Mouse (Mus musculus) neural tube, embryonic 12.5 days (tissue): ENCODE measurements around the gene Pcdh9. TPM values are rescaled to one million over a fixed set of nuclear protein-coding genes. Genes with fewer than 3 reads are reported as not detected.
A peak's percentile ranks its signal among the peaks of the same experiment; 100 is the strongest.

Experiments
- ATAC-seq: fragments of 200-750 bp; cut with Nextera tagmentation; 2 replicates; pipeline ENCODE4 v1.8.0; 2017; ENCODE audit warnings: low read depth, mild to moderate bottlenecking, moderate TSS enrichment, moderate library complexity; ENCODE audit not compliant: low FRiP score
- H3K27ac ChIP-seq: fragments of 300-500 bp; sonication (generic); 2 replicates; pipeline ENCODE4 v1.5.1; 2016
- H3K27me3 ChIP-seq: fragments of 300-500 bp; sonication (generic); replicated peaks from 2 replicates; pipeline ENCODE4 v1.6.1; 2016; ENCODE audit warnings: mild to moderate bottlenecking
- H3K36me3 ChIP-seq: fragments of 300-500 bp; sonication (generic); 2 replicates; pipeline ENCODE4 v1.6.1; 2016; ENCODE audit warnings: mild to moderate bottlenecking
- H3K4me1 ChIP-seq: fragments of 300-500 bp; sonication (generic); 2 replicates; pipeline ENCODE4 v1.6.1; 2016
- H3K4me2 ChIP-seq: fragments of 300-500 bp; sonication (generic); replicated peaks from 2 replicates; pipeline ENCODE4 v1.6.1; 2016; ENCODE audit warnings: mild to moderate bottlenecking
- H3K4me3 ChIP-seq: fragments of 300-500 bp; sonication (generic); 2 replicates; pipeline ENCODE4 v1.5.1; 2016
- H3K9ac ChIP-seq: fragments of 300-500 bp; sonication (generic); 2 replicates; pipeline ENCODE4 v1.6.1; 2016; ENCODE audit warnings: mild to moderate bottlenecking
- H3K9me3 ChIP-seq: fragments of 300-500 bp; sonication (generic); 2 replicates; pipeline ENCODE4 v1.6.1; 2016; ENCODE audit warnings: mild to moderate bottlenecking
- WGBS: fragments of 180-500 bp; shearing (Covaris S2); methylation state at CpG from one replicate; pipeline ENCODE4 v1.1.7; 2016; 5-methylcytosine and 5-hydroxymethylcytosine counted together
- polyA plus RNA-seq: library from polyadenylated mRNA; unstranded; fragments of >200 nt; fragmentation: Nextera tagmentation; extraction: Ambion mirVana; gene quantifications from 2 replicates; pipeline ENCODE4 v1.2.1, GENCODE M21; 2016

The Pcdh9 gene
- polyA plus RNA-seq, 1 experiment from 2014 or later = 76.6 TPM

GRCm38 (mm10) chr14:93627241-93627640, 263.2 kb downstream of the Pcdh9 start:
- no peak overlapping the region for H3K4me2 ChIP-seq
- ATAC-seq = peak; percentile 78; the same call in 1 of the 2 replicates
- WGBS = 38% methylated on average over 2 of the region's 2 CpGs

GRCm38 (mm10) chr14:93624144-93624543, 266.3 kb downstream of the Pcdh9 start:
- Histone ChIP-seq H3K4me3 (no peak overlapping the region), H3K9me3 (no peaks in the 10 kb centered on the region), H3K36me3 (no peaks in the 10 kb centered on the region), H3K4me1 (no peaks in the 10 kb centered on the region), H3K4me2 (no peak overlapping the region), H3K9ac (no peak overlapping the region), H3K27me3 (no peaks in the 10 kb centered on the region), H3K27ac (no peak overlapping the region)
- ATAC-seq = no peak
- WGBS = 85% methylated on average over 1 of the region's 1 CpGs

More at GRCm38 (mm10) chr14:93627241-93627640, 263.2 kb downstream of the Pcdh9 start:
- no peaks in the 10 kb centered on the region for H3K36me3 ChIP-seq
- no peaks in the 10 kb centered on the region for H3K9me3 ChIP-seq
- no peak overlapping the region for H3K9ac ChIP-seq
- no peaks in the 10 kb centered on the region for H3K4me1 ChIP-seq
- H3K4me3 ChIP-seq = no peak overlapping the region
- H3K27me3 ChIP-seq = no peaks in the 10 kb centered on the region
- H3K27ac ChIP-seq = no peak overlapping the region

GRCm38 (mm10) chr14:93621211-93621610, 269.3 kb downstream of the Pcdh9 start:
- no peaks in the 10 kb centered on the region for H3K4me1 ChIP-seq
- H3K9me3 ChIP-seq = no peaks in the 10 kb centered on the region
- 72% methylated on average over 9 of the region's 9 CpGs for WGBS
- ATAC-seq = no peak
- no peak overlapping the region for H3K4me3 ChIP-seq
- no peaks in the 10 kb centered on the region for H3K27me3 ChIP-seq
- no peak overlapping the region for H3K27ac ChIP-seq
- H3K9ac ChIP-seq = no peak overlapping the region
- H3K4me2 ChIP-seq = no peak overlapping the region
- H3K36me3 ChIP-seq = no peaks in the 10 kb centered on the region

- H3K4me2 ChIP-seq = no peak overlapping the region
- H3K27ac ChIP-seq = no peak overlapping the region
- no peak overlapping the region for H3K4me3 ChIP-seq
- 95% methylated on average over 3 of the region's 3 CpGs for WGBS
- no peaks in the 10 kb centered on the region for H3K9me3 ChIP-seq
- no peaks in the 10 kb centered on the region for H3K4me1 ChIP-seq
- no peaks in the 10 kb centered on the region for H3K36me3 ChIP-seq
- no peaks in the 10 kb centered on the region for H3K27me3 ChIP-seq
- ATAC-seq = no peak
- no peak overlapping the region for H3K9ac ChIP-seq
These were observed 282.9 kb downstream of the Pcdh9 start for GRCm38 (mm10) chr14:93607546-93607945.

GRCm38 (mm10) chr14:93599997-93600396, 290.5 kb downstream of the Pcdh9 start:
- no peak overlapping the region for H3K9ac ChIP-seq
- H3K9me3 ChIP-seq = no peaks in the 10 kb centered on the region
- H3K4me3 ChIP-seq = no peak overlapping the region
- no peak overlapping the region for H3K4me2 ChIP-seq
- no peaks in the 10 kb centered on the region for H3K4me1 ChIP-seq
- H3K27ac ChIP-seq = no peak overlapping the region
- WGBS = 67% methylated on average over 4 of the region's 4 CpGs
- H3K36me3 ChIP-seq = no peaks in the 10 kb centered on the region
- ATAC-seq = no peak
- H3K27me3 ChIP-seq = no peaks in the 10 kb centered on the region

GRCm38 (mm10) chr14:93585432-93586024, 305.0 kb downstream of the Pcdh9 start:
- WGBS = 75% methylated on average over 3 of the region's 3 CpGs
- no peak for ATAC-seq

GRCm38 (mm10) chr14:93564361-93564760, 326.1 kb downstream of the Pcdh9 start:
- 82% methylated on average over 2 of the region's 2 CpGs for WGBS
- H3K36me3 ChIP-seq = no peaks in the 10 kb centered on the region
- no peak for ATAC-seq
- no peak overlapping the region for H3K27ac ChIP-seq
- H3K4me2 ChIP-seq = no peak overlapping the region
- H3K27me3 ChIP-seq = no peaks in the 10 kb centered on the region
- no peak overlapping the region for H3K9ac ChIP-seq
- H3K4me1 ChIP-seq = no peaks in the 10 kb centered on the region
- no peaks in the 10 kb centered on the region for H3K9me3 ChIP-seq
- H3K4me3 ChIP-seq = no peak overlapping the region

More at GRCm38 (mm10) chr14:93585432-93586024, 305.0 kb downstream of the Pcdh9 start:
- Histone ChIP-seq H3K36me3 (no peaks in the 10 kb centered on the region), H3K4me3 (no peak overlapping the region), H3K4me2 (no peak overlapping the region), H3K9ac (no peak overlapping the region), H3K4me1 (no peaks in the 10 kb centered on the region), H3K27ac (no peak overlapping the region), H3K27me3 (no peaks in the 10 kb centered on the region), H3K9me3 (no peaks in the 10 kb centered on the region)

GRCm38 (mm10) chr14:93561577-93561976, 328.9 kb downstream of the Pcdh9 start:
- no peak overlapping the region for H3K4me3 ChIP-seq

GRCm38 (mm10) chr14:93553771-93554170, 336.7 kb downstream of the Pcdh9 start:
- no peak overlapping the region for H3K4me3 ChIP-seq
- no peaks in the 10 kb centered on the region for H3K9me3 ChIP-seq
- no peaks in the 10 kb centered on the region for H3K4me1 ChIP-seq
- H3K27ac ChIP-seq = no peak overlapping the region
- no peak overlapping the region for H3K4me2 ChIP-seq
- 64% methylated on average over 3 of the region's 3 CpGs for WGBS
- no peak overlapping the region for H3K9ac ChIP-seq
- H3K27me3 ChIP-seq = no peaks in the 10 kb centered on the region
- no peak for ATAC-seq
- H3K36me3 ChIP-seq = no peaks in the 10 kb centered on the region

More at GRCm38 (mm10) chr14:93561577-93561976, 328.9 kb downstream of the Pcdh9 start:
- Histone ChIP-seq H3K4me1 (no peaks in the 10 kb centered on the region), H3K9ac (no peak overlapping the region), H3K4me2 (no peak overlapping the region), H3K36me3 (no peaks in the 10 kb centered on the region), H3K9me3 (no peaks in the 10 kb centered on the region), H3K27me3 (no peaks in the 10 kb centered on the region), H3K27ac (no peak overlapping the region)
- WGBS = 87% methylated on average over 1 of the region's 1 CpGs
- ATAC-seq = no peak

GRCm38 (mm10) chr14:93545575-93545974, 344.9 kb downstream of the Pcdh9 start:
- no peak for ATAC-seq
- no peak overlapping the region for H3K4me3 ChIP-seq
- H3K9ac ChIP-seq = no peak overlapping the region
- no peaks in the 10 kb centered on the region for H3K27me3 ChIP-seq
- no peaks in the 10 kb centered on the region for H3K4me1 ChIP-seq
- no peak overlapping the region for H3K27ac ChIP-seq
- H3K9me3 ChIP-seq = no peaks in the 10 kb centered on the region
- 88% methylated on average over 6 of the region's 6 CpGs for WGBS
- H3K4me2 ChIP-seq = no peak overlapping the region
- no peaks in the 10 kb centered on the region for H3K36me3 ChIP-seq

- Histone ChIP-seq H3K4me1 (no peaks in the 10 kb centered on the region), H3K4me3 (no peak overlapping the region), H3K4me2 (no peak overlapping the region), H3K27ac (no peak overlapping the region), H3K9ac (no peak overlapping the region), H3K36me3 (no peaks in the 10 kb centered on the region), H3K27me3 (no peaks in the 10 kb centered on the region), H3K9me3 (no peaks in the 10 kb centered on the region)
- WGBS = 87% methylated on average over 11 of the region's 11 CpGs
- no peak for ATAC-seq
These were observed 346.4 kb downstream of the Pcdh9 start for GRCm38 (mm10) chr14:93543970-93544627.

- no peak for ATAC-seq
These were observed 346.9 kb downstream of the Pcdh9 start for GRCm38 (mm10) chr14:93543561-93543960.

GRCm38 (mm10) chr14:93534928-93535327, 355.6 kb downstream of the Pcdh9 start:
- 80% methylated on average over 4 of the region's 4 CpGs for WGBS
- Histone ChIP-seq H3K4me2 (no peak overlapping the region), H3K9ac (no peak overlapping the region), H3K27me3 (no peaks in the 10 kb centered on the region), H3K36me3 (no peaks in the 10 kb centered on the region), H3K4me3 (no peak overlapping the region), H3K27ac (no peak overlapping the region), H3K4me1 (no peaks in the 10 kb centered on the region), H3K9me3 (no peaks in the 10 kb centered on the region)
- ATAC-seq = no peak

More at GRCm38 (mm10) chr14:93543561-93543960, 346.9 kb downstream of the Pcdh9 start:
- Histone ChIP-seq H3K27me3 (no peaks in the 10 kb centered on the region), H3K9me3 (no peaks in the 10 kb centered on the region), H3K9ac (no peak overlapping the region), H3K4me1 (no peaks in the 10 kb centered on the region), H3K4me2 (no peak overlapping the region), H3K36me3 (no peaks in the 10 kb centered on the region), H3K4me3 (no peak overlapping the region), H3K27ac (no peak overlapping the region)
- 75% methylated on average over 3 of the region's 3 CpGs for WGBS
